Mouse (Mus musculus) spleen, adult 2 months (tissue): Measurements from ENCODE around the gene Mroh3.

ENCODE experiments used
- CTCF ChIP-seq: fragments of 200-500 bp; IDR thresholded peaks from 2 replicates; pipeline ENCODE4 v1.5.1; 2011; ENCODE audit warnings: mild to moderate bottlenecking, inconsistent platforms; ENCODE audit not compliant: insufficient read depth, insufficient read length, insufficient replicate concordance; ENCODE audit errors: extremely low read depth
- POLR2A ChIP-seq: fragments of 200-500 bp; IDR thresholded peaks from 2 replicates; pipeline ENCODE4 v1.6.1; 2011; ENCODE audit warnings: low read depth, low read length, inconsistent platforms

DNA sequence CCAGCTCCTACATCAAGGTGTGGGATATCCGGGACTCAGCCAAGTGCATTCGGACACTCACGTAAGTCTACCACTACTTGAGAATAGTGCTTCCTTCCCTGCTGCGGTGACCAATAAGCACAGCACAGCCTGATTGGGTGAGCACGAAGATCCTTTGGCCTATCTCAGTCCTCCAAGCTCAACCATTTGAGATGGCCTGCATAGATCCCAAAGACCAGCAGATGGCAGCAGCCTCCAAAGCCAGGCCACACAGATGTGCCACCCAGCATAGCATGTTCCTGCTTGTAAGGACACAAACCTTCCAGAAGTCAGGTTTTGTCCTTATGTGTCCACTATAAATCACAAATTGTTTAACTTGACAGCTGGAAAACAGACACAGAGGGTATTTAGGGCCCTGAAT is 42.5 kb downstream of the Mroh3 start:
- TF ChIP-seq CTCF (peak; percentile 82; the same call in 1 of the 2 replicates), POLR2A (no peak)
